Mouse (Mus musculus): ENCODE measurements around the gene C9orf72.

The C9orf72 gene

DNA sequence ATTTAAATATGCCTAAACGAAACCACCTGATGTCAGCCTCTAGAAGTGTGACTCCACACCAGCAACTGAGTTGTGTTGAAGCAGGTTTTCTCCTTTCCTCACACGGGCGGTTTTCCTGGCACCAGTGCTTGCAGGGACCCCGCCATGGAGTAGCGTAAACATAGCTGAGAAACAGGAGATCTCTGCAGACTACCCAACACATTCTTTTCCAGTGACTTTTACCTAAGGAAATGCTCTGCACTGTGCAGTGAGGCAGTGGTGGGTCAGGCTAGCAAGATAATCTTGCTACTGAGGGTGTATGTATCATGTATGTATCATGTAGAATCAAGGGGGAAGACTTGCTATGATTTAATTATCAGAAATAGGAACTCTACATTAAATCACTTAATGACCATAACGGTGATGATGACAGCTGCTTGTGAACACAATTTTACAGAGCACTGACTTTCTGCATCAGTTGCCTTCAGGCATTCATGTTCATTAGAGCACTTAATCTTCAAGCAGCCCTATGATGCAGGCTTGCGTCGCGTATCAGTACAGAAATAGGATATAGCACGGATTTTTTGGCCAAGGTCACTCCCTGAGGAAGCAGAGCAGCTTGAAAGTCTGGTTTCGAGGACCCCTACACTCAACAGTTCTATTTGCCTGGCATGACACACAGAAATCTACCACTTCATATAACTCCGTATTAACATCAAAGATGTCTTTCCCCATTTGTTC, 47.9 kb downstream of the C9orf72 start:
- no peak for DNase-seq (ENCODE audit: low spot score)

GRCm38 (mm10) chr4:35175566-35175965, 50.4 kb downstream of the C9orf72 start:
- DNase-seq (ENCODE audit: low spot score), result no peak

GRCm38 (mm10) chr4:35173551-35173950, 52.4 kb downstream of the C9orf72 start:
- DNase-seq (ENCODE audit: low spot score), result no peak

- DNase-seq (ENCODE audit: low spot score), result no peak
Measured at GRCm38 (mm10) chr4:35172471-35172870, 53.5 kb downstream of the C9orf72 start.

GRCm38 (mm10) chr4:35169571-35170125, 56.3 kb downstream of the C9orf72 start:
- no peak for DNase-seq (ENCODE audit: low spot score)

DNA sequence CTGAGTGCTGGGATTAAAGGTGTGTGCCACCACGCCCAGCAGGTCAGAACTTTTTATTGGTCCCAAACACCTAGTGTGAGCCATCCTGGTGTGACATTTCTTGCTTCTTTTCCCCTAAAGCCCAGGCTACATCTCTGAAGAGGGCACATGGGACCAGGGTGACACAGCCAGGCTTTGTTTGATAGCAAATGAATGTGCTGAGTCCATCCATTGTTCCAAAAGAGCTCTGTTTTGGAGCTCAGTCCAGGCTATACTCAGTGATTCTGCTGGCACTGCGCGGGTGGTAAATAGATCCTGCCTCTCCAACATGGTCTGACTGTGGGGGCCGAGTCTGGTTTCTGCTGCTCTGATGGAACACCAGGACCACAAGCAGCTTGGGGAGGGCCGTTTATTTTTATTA, 58.1 kb downstream of the C9orf72 start:
- DNase-seq (ENCODE audit: low spot score), result no peak

DNA sequence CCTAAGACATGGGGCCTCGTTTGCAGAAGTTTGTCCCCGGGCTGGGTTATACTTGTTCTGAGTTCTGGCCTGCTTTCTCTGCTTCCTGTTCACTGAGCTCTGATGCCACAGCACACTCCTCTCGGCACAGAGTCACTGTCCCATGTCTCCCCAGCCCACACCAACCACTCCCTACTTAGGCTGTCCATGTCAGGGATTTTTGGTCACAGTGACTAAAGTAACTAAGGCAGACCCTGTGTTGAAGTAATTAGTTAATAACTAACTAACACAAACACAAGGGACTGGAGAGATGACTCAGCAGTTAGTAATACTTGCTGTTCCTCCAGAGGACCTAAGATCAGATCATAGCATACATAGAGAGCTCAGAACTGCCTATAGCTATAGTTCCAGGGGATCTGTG, 60.0 kb downstream of the C9orf72 start:
- no peak for DNase-seq (ENCODE audit: low spot score)

DNA sequence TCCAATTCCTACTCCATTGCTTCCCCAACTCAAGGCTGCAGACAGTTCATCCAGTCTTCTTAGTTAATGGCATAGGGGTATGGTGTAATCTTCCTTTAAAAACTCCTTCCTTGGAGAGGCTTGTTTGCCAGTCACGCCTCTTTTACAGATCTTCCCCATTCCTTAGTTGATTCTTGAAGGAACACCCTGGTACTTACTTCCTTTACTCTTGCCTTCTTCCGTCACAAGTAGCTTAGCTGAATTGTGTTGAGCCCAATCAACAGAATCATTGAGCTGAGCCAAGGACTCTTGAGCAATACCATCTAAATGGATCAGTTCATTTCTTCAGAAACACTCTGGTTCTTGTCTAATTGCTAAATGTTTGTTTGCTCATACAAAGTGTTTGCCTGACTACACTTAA, 60.7 kb downstream of the C9orf72 start:
- DNase-seq (ENCODE audit: low spot score), result no peak

- DNase-seq (ENCODE audit: low spot score), result no peak
Measured at GRCm38 (mm10) chr4:35157815-35158214, 68.2 kb downstream of the C9orf72 start.

DNA sequence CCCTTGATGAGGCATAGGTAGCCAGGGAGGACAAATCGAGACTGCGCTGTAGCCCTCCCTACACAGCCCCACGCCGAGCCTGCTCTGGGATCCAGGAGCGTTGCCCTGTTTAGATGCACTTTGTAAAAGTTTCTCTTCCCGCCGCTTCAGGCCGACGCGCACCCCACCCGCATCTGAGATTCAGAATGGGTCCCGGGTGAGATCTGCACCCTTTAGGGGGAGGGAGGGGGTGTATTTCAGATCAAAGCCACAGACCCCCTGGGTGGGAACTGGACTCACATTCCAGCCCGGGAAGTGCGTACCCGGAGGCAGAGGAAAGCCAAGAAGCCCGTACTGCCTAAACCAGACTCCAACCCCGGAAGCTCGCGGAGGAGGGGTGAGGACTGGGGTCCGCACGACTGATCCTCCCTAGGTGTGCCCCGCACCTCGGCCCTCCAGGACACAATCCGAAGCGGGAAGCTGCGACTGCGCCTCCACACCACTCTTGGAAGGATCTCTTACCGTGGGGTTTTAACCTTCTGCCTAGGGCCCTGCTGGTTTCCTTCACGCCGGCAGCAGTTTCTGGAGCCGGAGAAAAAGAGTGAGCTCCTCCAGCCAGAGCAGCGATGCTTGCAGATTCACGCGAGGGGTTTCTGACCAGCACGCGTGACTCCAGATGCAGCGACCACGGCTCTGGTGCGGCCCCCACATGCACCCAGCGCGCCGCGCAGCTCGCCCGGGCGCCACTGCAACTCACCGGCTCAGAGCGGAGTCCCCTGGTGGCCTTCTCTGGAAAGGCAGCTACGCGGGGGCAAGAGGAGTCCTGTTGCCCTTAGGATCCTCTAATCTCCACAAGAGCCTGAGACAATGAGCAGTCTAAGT, 69.0 kb downstream of the C9orf72 start, which contains the start of gene Mob3b:
Mob3b (minus strand) TSS at position 734 of the 861 bp plus-strand sequence.
- DNase-seq (ENCODE audit: low spot score), result peak; percentile 92

DNA sequence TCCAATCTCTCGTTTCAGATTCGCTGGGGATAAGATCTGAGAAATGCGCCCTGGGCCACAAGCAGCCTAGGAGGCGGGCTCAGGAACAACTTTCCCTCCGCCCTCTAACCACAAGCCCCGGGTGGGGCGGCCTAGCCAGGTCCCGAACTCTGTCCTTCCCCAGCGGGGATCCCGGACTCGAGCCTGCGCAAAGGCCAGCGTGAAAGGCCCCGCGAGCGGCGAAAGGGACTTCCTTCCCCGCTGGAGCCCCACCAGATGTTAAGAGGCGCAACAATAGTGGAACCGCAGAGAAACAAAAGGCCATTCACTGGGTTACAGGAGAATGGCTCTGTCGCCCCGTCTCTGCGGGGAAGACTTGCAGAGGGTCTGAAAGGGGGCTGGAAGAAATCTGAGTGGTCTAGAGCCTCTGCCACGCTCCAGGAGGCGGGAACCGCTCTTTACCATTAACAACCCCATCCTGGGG, 69.8 kb downstream of the C9orf72 start:
- DNase-seq (ENCODE audit: low spot score), result peak; percentile 61

- DNase-seq (ENCODE audit: low spot score), result peak; percentile 62
Measured at GRCm38 (mm10) chr4:35155132-35155922, 70.6 kb downstream of the C9orf72 start.

- DNase-seq (ENCODE audit: low spot score), result no peak
Measured at GRCm38 (mm10) chr4:35154051-35154450, 71.9 kb downstream of the C9orf72 start.

DNA sequence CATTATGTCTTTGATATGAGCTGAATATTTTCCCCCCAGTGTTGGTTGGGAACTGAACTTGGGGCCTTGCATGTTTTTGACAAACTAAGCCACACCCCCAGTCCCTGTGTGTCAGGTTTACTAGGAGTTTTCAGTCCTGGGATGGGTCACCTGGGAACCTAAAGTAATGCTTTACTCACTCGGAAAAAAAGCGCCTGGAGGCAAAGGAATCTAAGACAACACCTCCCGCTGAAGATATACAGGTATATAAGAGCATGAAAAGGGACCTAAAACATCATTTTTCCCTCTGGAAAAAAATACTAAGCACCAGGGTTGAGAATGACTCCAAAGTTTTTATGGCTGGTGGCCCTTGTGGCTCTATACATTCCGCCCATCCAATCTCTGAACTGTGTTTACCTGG, 74.2 kb downstream of the C9orf72 start, which contains the start of gene Ifnk:
Ifnk (plus strand) TSS at position 301 of the 400 bp plus-strand sequence.
- no peak for DNase-seq (ENCODE audit: low spot score)

- DNase-seq (ENCODE audit: low spot score), result no peak
Measured at GRCm38 (mm10) chr4:35150706-35151105, 75.3 kb downstream of the C9orf72 start.

- DNase-seq (ENCODE audit: low spot score), result no peak
Measured at GRCm38 (mm10) chr4:35148326-35148725, 77.6 kb downstream of the C9orf72 start.

DNA sequence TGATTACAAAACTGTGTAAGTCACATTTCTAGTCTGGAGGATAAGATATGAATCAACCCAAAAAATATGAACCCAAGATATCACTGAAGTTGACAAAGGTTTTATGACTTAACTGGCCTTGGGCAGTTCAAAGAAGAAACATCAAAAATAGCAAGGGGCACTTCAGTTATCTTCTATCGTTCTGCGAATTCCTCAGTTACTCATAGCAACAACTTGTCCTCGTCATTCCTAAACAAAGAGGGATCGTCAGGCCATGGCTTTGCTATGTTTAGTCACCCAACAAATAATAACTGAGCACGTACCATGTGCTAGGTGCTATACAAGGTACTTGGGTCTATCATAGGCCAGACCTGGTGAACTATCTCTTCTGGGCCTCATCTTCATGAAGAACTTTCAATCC, 79.4 kb downstream of the C9orf72 start:
- no peak for DNase-seq (ENCODE audit: low spot score)

DNA sequence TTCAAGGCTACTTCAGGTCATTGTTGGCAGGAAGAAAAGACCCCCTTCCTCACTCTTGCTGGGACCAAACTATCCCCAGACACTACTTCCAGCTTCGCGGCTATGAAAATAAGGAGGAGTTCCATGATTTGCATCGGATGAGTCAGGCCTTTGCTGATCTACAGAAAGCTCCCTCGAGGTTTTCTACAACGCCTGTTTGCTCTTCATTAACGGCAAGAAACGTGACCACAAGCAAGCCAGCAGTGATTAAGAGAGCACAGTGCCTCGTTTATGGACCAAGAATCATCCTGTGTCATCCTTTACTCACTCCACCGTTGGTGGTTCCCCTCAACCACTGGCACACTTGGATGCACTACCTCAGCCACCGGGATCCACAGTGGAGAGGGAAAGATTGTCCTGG, 80.2 kb downstream of the C9orf72 start:
- no peak for DNase-seq (ENCODE audit: low spot score)

- no peak for DNase-seq (ENCODE audit: low spot score)
Measured at GRCm38 (mm10) chr4:35143472-35144102, 82.4 kb downstream of the C9orf72 start.

Data from testis, postnatal 10 days (tissue).